Mouse (Mus musculus) E14TG2a.4 (cell line): ENCODE results near the gene Nckap5.

Experiments used
- H3K27me3 ChIP-seq: 2 replicates; pipeline ENCODE4 v1.6.1; 2014; ENCODE audit warnings: low read length, control low read depth; ENCODE audit not compliant: insufficient read depth
- H3K36me3 ChIP-seq: 2 replicates; pipeline ENCODE4 v1.6.1; 2014; ENCODE audit warnings: low read length, control low read depth; ENCODE audit not compliant: insufficient read depth
- H3K4me1 ChIP-seq: replicated peaks from 2 replicates; pipeline ENCODE4 v1.6.1; 2014; ENCODE audit warnings: low read depth, low read length, control low read depth
- H3K4me3 ChIP-seq: replicated peaks from 2 replicates; pipeline ENCODE4 v1.5.1; 2014; ENCODE audit warnings: mild to moderate bottlenecking, low read length
- H3K9me3 ChIP-seq: 2 replicates; pipeline ENCODE4 v1.6.1; 2014; ENCODE audit warnings: low read length, control low read depth
- CTCF ChIP-seq: conservative IDR thresholded peaks from 2 replicates; pipeline ENCODE4 v1.5.1; 2014; ENCODE audit warnings: low read length
- NANOG ChIP-seq: IDR thresholded peaks from 2 replicates; pipeline ENCODE4 v1.6.1; 2014; ENCODE audit warnings: borderline replicate concordance, low read length, mixed read lengths
- POU5F1 ChIP-seq: IDR thresholded peaks from 2 replicates; pipeline ENCODE4 v1.6.1; 2014; ENCODE audit warnings: low read length, borderline replicate concordance

Nckap5 gene

GRCm38 (mm10) chr1:126755682-126756081 is 74.9 kb downstream of the Nckap5 start:
- H3K36me3 ChIP-seq: no peaks in the 10 kb centered on the region
- H3K9me3 ChIP-seq: no peaks in the 10 kb centered on the region
- TF ChIP-seq CTCF: no peak
- TF ChIP-seq POU5F1: no peak
- TF ChIP-seq NANOG: no peak

GRCm38 (mm10) chr1:126753611-126754010 is 77.0 kb downstream of the Nckap5 start:
- no peaks in the 10 kb centered on the region for H3K9me3 ChIP-seq
- no peak for TF ChIP-seq NANOG
- TF ChIP-seq POU5F1: no peak
- no peak for TF ChIP-seq CTCF
- H3K4me1 ChIP-seq: peaks cover 26% of the 10 kb centered on the region
- no peak overlapping the region for H3K4me3 ChIP-seq
- no peaks in the 10 kb centered on the region for H3K36me3 ChIP-seq
- H3K27me3 ChIP-seq: no peaks in the 10 kb centered on the region

More at GRCm38 (mm10) chr1:126755682-126756081, 74.9 kb downstream of the Nckap5 start:
- no peaks in the 10 kb centered on the region for H3K27me3 ChIP-seq
- H3K4me1 ChIP-seq: peaks cover 26% of the 10 kb centered on the region
- no peak overlapping the region for H3K4me3 ChIP-seq

- Histone ChIP-seq H3K36me3 (no peaks in the 10 kb centered on the region), H3K27me3 (no peaks in the 10 kb centered on the region), H3K9me3 (no peaks in the 10 kb centered on the region), H3K4me3 (no peak overlapping the region), H3K4me1 (peaks cover 26% of the 10 kb centered on the region)
- TF ChIP-seq NANOG: no peak
- no peak for TF ChIP-seq CTCF
- no peak for TF ChIP-seq POU5F1
Observed at GRCm38 (mm10) chr1:126752247-126753037, 78.2 kb downstream of the Nckap5 start.

- TF ChIP-seq NANOG (no peak), POU5F1 (no peak), CTCF (no peak)
- H3K36me3 ChIP-seq: no peaks in the 10 kb centered on the region
- peaks cover 26% of the 10 kb centered on the region for H3K4me1 ChIP-seq
Observed at GRCm38 (mm10) chr1:126751137-126751536, 79.5 kb downstream of the Nckap5 start.

GRCm38 (mm10) chr1:126750156-126750555 is 80.4 kb downstream of the Nckap5 start:
- Histone ChIP-seq H3K9me3 (no peaks in the 10 kb centered on the region), H3K4me3 (no peak overlapping the region), H3K27me3 (no peaks in the 10 kb centered on the region), H3K36me3 (no peaks in the 10 kb centered on the region), H3K4me1 (peaks cover 21% of the 10 kb centered on the region)
- TF ChIP-seq NANOG (no peak), CTCF (no peak), POU5F1 (no peak)

More at GRCm38 (mm10) chr1:126751137-126751536, 79.5 kb downstream of the Nckap5 start:
- Histone ChIP-seq H3K9me3 (no peaks in the 10 kb centered on the region), H3K27me3 (no peaks in the 10 kb centered on the region), H3K4me3 (no peak overlapping the region)

- TF ChIP-seq NANOG: no peak
- no peak for TF ChIP-seq POU5F1
- TF ChIP-seq CTCF: no peak
- H3K4me1 ChIP-seq: peaks cover 8% of the 10 kb centered on the region
- H3K27me3 ChIP-seq: no peaks in the 10 kb centered on the region
Observed at GRCm38 (mm10) chr1:126747914-126748313, 82.7 kb downstream of the Nckap5 start.

GRCm38 (mm10) chr1:126745482-126746136 is 85.0 kb downstream of the Nckap5 start:
- Histone ChIP-seq H3K36me3 (no peaks in the 10 kb centered on the region), H3K9me3 (no peaks in the 10 kb centered on the region), H3K27me3 (no peaks in the 10 kb centered on the region), H3K4me3 (no peak overlapping the region), H3K4me1 (no peaks in the 10 kb centered on the region)
- TF ChIP-seq NANOG (no peak), CTCF (no peak), POU5F1 (no peak)

More at GRCm38 (mm10) chr1:126747914-126748313, 82.7 kb downstream of the Nckap5 start:
- Histone ChIP-seq H3K36me3 (no peaks in the 10 kb centered on the region), H3K9me3 (no peaks in the 10 kb centered on the region), H3K4me3 (no peak overlapping the region)

- Histone ChIP-seq H3K4me1 (no peaks in the 10 kb centered on the region), H3K27me3 (no peaks in the 10 kb centered on the region), H3K36me3 (no peaks in the 10 kb centered on the region), H3K4me3 (no peak overlapping the region), H3K9me3 (no peaks in the 10 kb centered on the region)
- TF ChIP-seq CTCF: no peak
- TF ChIP-seq NANOG: no peak
- TF ChIP-seq POU5F1: no peak
Observed at GRCm38 (mm10) chr1:126744631-126745305, 85.8 kb downstream of the Nckap5 start.
